Mouse (Mus musculus) limb, embryonic 11.5 days (tissue): ENCODE measurements around the gene Fuca1. TPM values are rescaled to one million over a fixed set of nuclear protein-coding genes. Genes with fewer than 3 reads are reported as not detected.
"Not testable (repeated sequence)": the region's sequence is repeated elsewhere in the genome, so short reads cannot be mapped to it uniquely, and the experiment has no call there.

Source experiments
- ATAC-seq: fragments of 200-750 bp; cut with Nextera tagmentation; 2 replicates; pipeline ENCODE4 v1.8.0; 2017; ENCODE audit warnings: low read depth; ENCODE audit not compliant: insufficient number of reproducible peaks, low FRiP score, low TSS enrichment
- DNase-seq: peaks from one replicate; pipeline ENCODE4 v3.0.0-alpha.2; 2015; ENCODE audit warnings: low spot score
- H3K27ac ChIP-seq: fragments of 300-500 bp; sonication (generic); replicated peaks from 2 replicates; pipeline ENCODE4 v1.5.1; 2014; ENCODE audit warnings: low read depth, mild to moderate bottlenecking, low read length
- H3K27me3 ChIP-seq: fragments of 300-500 bp; sonication (generic); 2 replicates; pipeline ENCODE4 v1.6.1; 2014; ENCODE audit warnings: mild to moderate bottlenecking, low read length, mixed read lengths; ENCODE audit not compliant: control insufficient read depth, insufficient read depth
- H3K36me3 ChIP-seq: fragments of 300-500 bp; sonication (generic); 2 replicates; pipeline ENCODE4 v1.6.1; 2014; ENCODE audit warnings: mild to moderate bottlenecking, low read length, moderate library complexity, mixed read lengths; ENCODE audit not compliant: control insufficient read depth, insufficient read depth
- H3K4me1 ChIP-seq: fragments of 300-500 bp; sonication (generic); 2 replicates; pipeline ENCODE4 v1.6.1; 2014; ENCODE audit warnings: low read length, mixed read lengths; ENCODE audit not compliant: control insufficient read depth, insufficient read depth
- H3K4me2 ChIP-seq: fragments of 300-500 bp; sonication (generic); 2 replicates; pipeline ENCODE4 v1.6.1; 2014; ENCODE audit warnings: low read depth, mild to moderate bottlenecking, moderate library complexity; ENCODE audit not compliant: severe bottlenecking
- H3K4me3 ChIP-seq: fragments of 300-500 bp; sonication (generic); 2 replicates; pipeline ENCODE4 v1.5.1; 2014; ENCODE audit warnings: low read depth, low read length
- H3K9ac ChIP-seq: fragments of 300-500 bp; sonication (generic); 2 replicates; pipeline ENCODE4 v1.6.1; 2014; ENCODE audit warnings: mild to moderate bottlenecking, low read length
- H3K9me3 ChIP-seq: fragments of 300-500 bp; sonication (generic); 2 replicates; pipeline ENCODE4 v1.6.1; 2016; ENCODE audit warnings: low read length; ENCODE audit not compliant: control insufficient read depth
- WGBS: fragments of 180-500 bp; shearing (Covaris S2); extraction: QIAGEN DNeasy Blood & Tissue Kit; methylation state at CpG from one replicate; pipeline ENCODE4 v1.1.7; 2014; 5-methylcytosine and 5-hydroxymethylcytosine counted together
- polyA plus RNA-seq: library from polyadenylated mRNA; unstranded; fragments of >200 nt; fragmentation: Nextera tagmentation; extraction: Ambion mirVana; gene quantifications from 2 replicates; pipeline ENCODE4 v1.2.1, GENCODE M21; 2014

Gene Fuca1
- polyA plus RNA-seq, 1 experiment from 2014 or later, result 40.1 TPM

DNA sequence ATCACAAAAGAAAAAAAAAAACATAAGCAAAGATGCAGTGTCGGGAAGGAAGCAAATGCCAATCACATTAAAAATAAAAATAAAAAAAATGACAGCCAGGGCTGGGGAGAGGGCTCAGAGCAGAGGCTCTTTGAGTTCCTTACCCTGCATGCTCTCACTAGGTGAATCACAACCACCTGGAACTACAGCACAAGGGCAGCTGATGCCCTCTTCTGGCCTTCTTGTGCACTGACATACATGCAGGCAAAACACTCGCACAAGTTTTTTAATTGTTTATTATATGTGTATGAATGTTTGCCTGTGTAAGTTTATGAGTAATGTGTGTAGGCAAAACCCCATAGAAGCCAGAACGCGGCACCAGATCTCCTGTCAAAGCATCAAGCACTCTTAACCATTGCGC, 11.3 kb downstream of the Fuca1 start:
- ATAC-seq (no peak), DNase-seq (peak; percentile 36)
- no peak overlapping the region for H3K4me2 ChIP-seq
- H3K27me3 ChIP-seq, result no peaks in the 10 kb centered on the region
- no peaks in the 10 kb centered on the region for H3K4me1 ChIP-seq
- H3K9ac ChIP-seq, result no peak overlapping the region
- 64% methylated on average over 5 of the region's 5 CpGs for whole genome bisulfite sequencing
- H3K4me3 ChIP-seq, result no peak overlapping the region
- no peaks in the 10 kb centered on the region; the same call in 1 of the 2 replicates for H3K36me3 ChIP-seq
- H3K27ac ChIP-seq, result no peak overlapping the region
- no peaks in the 10 kb centered on the region for H3K9me3 ChIP-seq

DNA sequence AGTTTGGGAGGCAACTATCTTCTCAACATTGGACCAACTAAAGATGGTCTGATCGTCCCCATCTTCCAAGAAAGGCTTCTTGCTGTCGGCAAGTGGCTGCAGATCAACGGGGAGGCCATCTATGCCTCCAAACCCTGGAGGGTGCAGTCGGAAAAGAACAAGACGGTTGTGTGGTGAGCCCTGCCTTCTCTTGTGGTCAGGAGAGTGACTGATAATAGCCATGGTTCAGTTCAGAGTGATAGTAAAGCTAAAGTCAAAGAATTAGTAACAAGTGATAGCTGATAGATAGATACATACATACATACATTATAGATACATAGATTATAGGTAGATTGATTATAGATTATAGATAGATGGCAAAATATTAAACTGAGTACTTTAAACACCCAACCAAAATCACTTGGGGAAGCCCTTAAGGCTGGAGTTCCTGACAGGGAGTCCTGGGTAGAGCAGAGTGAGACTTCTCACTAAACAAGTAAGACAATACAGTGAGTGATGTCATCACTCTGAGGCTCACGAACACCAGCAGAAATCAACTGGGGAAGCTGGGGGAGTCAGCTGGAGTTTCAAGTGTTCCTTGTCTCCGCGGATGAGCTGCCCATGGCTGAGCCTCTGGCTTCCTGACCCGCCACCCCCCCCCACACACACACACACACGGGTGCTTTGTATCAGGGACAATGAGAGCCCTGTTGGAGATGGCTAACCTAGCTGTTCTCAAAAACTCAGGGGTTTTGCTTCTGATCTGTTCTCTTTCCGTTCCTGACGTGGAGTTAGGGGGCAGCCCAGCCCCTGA, 14.4 kb downstream of the Fuca1 start:
- Histone ChIP-seq H3K9ac (no peak overlapping the region), H3K4me1 (no peaks in the 10 kb centered on the region), H3K4me2 (no peak overlapping the region), H3K9me3 (no peaks in the 10 kb centered on the region), H3K27me3 (no peaks in the 10 kb centered on the region), H3K27ac (no peak overlapping the region), H3K36me3 (peaks cover 5% of the 10 kb centered on the region; the same call in 1 of the 2 replicates), H3K4me3 (no peak overlapping the region)
- ATAC-seq, result no peak
- WGBS, result 78% methylated on average over 12 of the region's 12 CpGs
- no peak for DNase-seq

DNA sequence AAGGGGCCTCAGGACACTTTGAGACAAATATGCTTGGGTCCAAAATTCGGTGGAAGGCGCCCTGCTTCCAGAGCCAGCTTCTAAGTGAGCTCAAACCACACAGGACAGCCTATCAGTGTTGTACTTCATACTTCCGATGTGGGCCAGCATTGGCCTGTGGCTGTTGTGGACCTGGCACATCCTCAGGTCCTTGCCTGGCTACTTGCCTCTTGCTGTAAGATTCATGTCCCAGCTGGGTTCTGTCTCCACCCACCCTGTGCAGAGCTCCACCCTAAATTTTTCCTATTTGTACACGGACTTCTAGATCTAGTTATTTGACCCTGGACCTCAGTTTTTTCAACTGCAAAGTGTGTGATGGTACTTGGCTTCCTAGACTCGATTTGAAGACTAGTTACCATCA, 15.0 kb downstream of the Fuca1 start:
- WGBS, result 91% methylated on average over 5 of the region's 5 CpGs
- Histone ChIP-seq H3K4me2 (no peak overlapping the region), H3K36me3 (peaks cover 5% of the 10 kb centered on the region; the same call in 1 of the 2 replicates), H3K9ac (no peak overlapping the region), H3K27me3 (no peaks in the 10 kb centered on the region), H3K4me3 (no peak overlapping the region), H3K9me3 (no peaks in the 10 kb centered on the region), H3K27ac (no peak overlapping the region), H3K4me1 (no peaks in the 10 kb centered on the region)
- DNase-seq (no peak), ATAC-seq (no peak)

DNA sequence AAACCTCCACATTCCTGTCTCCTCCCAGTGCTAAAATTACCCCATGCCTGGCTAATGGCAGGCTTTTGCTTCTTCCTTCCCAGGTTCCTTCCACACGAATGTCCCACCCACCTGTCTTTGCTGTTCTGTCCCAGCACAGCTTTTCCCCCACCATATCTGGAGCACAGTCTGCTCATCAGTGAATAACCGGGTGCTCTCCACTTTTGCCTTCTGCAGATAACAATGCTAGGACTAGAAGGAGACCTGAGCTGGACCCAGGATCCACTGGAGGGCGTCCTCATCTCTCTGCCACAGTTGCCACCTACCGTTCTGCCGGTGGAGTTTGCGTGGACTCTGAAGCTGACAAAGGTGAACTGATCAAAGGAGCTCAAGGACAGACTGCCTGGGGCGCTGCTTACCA, 18.3 kb downstream of the Fuca1 start:
- no peak for DNase-seq
- peaks cover 5% of the 10 kb centered on the region; the same call in 1 of the 2 replicates for H3K36me3 ChIP-seq
- no peak for ATAC-seq
- H3K9ac ChIP-seq, result no peak overlapping the region
- H3K27me3 ChIP-seq, result no peaks in the 10 kb centered on the region
- H3K4me2 ChIP-seq, result no peak overlapping the region
- no peaks in the 10 kb centered on the region for H3K9me3 ChIP-seq
- no peak overlapping the region for H3K4me3 ChIP-seq
- H3K27ac ChIP-seq, result no peak overlapping the region
- H3K4me1 ChIP-seq, result no peaks in the 10 kb centered on the region
- WGBS, result 69% methylated on average over 7 of the region's 7 CpGs

DNA sequence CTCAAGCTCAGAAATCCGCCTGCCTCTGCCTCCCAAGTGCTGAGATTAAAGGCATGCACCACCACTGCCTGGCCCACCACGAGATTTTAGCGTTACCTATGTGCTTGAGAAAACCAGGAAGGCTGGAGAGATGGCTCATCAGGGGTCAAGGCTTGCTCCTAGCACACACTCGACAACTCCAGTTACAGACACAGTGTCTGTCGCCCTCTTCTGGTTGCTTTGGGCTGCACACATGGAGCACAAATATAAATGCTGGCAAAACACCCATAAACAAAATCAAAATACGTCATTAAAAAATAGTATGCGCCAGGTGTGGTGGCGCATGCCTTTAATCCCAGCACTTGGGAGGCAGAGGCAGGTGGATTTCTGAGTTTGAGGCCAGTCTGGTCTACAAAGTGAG, 20.5 kb downstream of the Fuca1 start:
- H3K4me3 ChIP-seq, H3K4me2 ChIP-seq, H3K27me3 ChIP-seq, ATAC-seq, H3K27ac ChIP-seq, H3K4me1 ChIP-seq, H3K36me3 ChIP-seq, DNase-seq, H3K9ac ChIP-seq, H3K9me3 ChIP-seq: not testable (repeated sequence)
- 84% methylated on average over 8 of the region's 8 CpGs for WGBS

DNA sequence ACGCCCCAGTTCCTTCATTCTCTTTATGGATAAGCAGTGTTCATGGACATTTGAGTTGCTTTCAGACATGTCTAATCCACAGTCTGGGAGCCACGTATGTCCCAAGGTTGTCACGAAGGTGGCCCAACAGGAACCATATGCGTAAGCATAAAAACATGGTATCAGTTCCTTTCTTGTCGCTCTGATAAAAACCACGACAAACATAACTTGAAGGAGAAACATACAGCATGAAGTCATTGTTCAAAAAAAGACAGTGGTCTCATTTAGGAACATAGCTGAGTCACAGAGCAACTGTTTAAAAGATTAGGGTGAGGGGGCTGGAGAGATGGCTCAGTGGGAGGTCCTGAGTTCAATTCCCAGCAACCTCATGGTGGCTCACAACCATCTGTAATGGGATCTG, 21.7 kb downstream of the Fuca1 start:
- no peaks in the 10 kb centered on the region for H3K4me1 ChIP-seq
- H3K9me3 ChIP-seq, result no peaks in the 10 kb centered on the region
- no peak overlapping the region for H3K27ac ChIP-seq
- WGBS, result 93% methylated on average over 6 of the region's 6 CpGs
- H3K4me2 ChIP-seq, result no peak overlapping the region
- H3K4me3 ChIP-seq, result no peak overlapping the region
- DNase-seq, result no peak
- no peaks in the 10 kb centered on the region for H3K27me3 ChIP-seq
- peaks cover 5% of the 10 kb centered on the region; the same call in 1 of the 2 replicates for H3K36me3 ChIP-seq
- H3K9ac ChIP-seq, result no peak overlapping the region
- no peak for ATAC-seq

DNA sequence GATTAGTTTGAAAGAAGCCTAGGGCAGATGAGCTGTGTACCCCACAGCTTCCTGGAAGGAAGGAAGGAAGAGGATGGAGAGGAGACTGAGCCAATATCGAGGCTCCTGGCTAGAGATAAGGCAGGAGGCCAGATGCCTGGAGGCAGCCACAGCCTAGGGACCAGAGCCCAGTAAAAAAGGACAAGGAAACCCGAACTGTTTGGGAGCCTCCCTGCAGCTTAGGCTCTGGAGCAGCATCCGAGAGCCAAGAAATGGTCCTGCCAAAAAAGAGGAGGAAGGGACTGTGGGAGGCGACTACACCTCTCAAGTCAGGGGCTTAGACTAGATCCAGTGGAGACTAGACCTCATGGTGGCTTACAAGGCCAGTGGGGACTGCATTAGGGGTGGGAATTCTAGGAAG, 22.9 kb downstream of the Fuca1 start:
- ATAC-seq (no peak), DNase-seq (no peak)
- H3K9ac ChIP-seq, result no peak overlapping the region
- 52% methylated on average over 4 of the region's 4 CpGs for WGBS
- H3K36me3 ChIP-seq, result peaks cover 5% of the 10 kb centered on the region; the same call in 1 of the 2 replicates
- no peak overlapping the region for H3K4me3 ChIP-seq
- H3K27me3 ChIP-seq, result no peaks in the 10 kb centered on the region
- H3K4me2 ChIP-seq, result no peak overlapping the region
- no peaks in the 10 kb centered on the region for H3K4me1 ChIP-seq
- H3K27ac ChIP-seq, result no peak overlapping the region
- H3K9me3 ChIP-seq, result no peaks in the 10 kb centered on the region

DNA sequence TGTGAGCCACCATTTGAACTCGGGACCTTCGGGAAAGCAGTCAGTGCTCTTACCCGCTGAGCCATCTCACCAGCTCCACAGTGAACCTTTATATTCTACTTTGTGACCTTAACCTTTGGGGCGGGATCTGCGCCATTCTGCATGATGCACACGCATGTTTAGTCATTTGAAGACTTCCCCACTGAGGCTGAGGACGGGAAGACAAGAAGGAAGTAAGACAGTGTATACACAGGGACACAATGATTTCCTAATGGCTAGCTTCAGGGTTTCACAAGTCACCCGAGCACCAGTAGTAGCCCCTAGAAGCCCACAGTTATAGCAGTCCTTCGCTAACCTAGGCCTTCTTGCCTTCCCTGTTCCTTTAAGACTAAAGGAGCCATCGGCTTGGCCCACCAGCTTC, 25.2 kb downstream of the Fuca1 start:
- no peak overlapping the region for H3K9ac ChIP-seq
- H3K9me3 ChIP-seq, result no peaks in the 10 kb centered on the region
- peak overlapping the region; percentile 78 for H3K4me2 ChIP-seq
- ATAC-seq (no peak), DNase-seq (no peak)
- no peak overlapping the region for H3K27ac ChIP-seq
- 81% methylated on average over 10 of the region's 10 CpGs for WGBS
- H3K4me3 ChIP-seq, result peak overlapping the region; percentile 83; the same call in 1 of the 2 replicates
- H3K36me3 ChIP-seq, result no peaks in the 10 kb centered on the region
- H3K27me3 ChIP-seq, result no peaks in the 10 kb centered on the region
- no peaks in the 10 kb centered on the region for H3K4me1 ChIP-seq
